Mouse (Mus musculus) layer of hippocampus, adult 8-10 months (tissue): ENCODE data around the gene Pam. TPM values are rescaled to one million over a fixed set of nuclear protein-coding genes. Genes with fewer than 3 reads are reported as not detected.
"Not testable (repeated sequence)": the region's sequence is repeated elsewhere in the genome, so short reads cannot be mapped to it uniquely, and the experiment has no call there.

Experiments
- DNase-seq, 2 experiments: peaks; one replicate each; pipeline ENCODE4 v3.0.0; 2022; ENCODE audit warnings: low spot score in 2 of 2
- total RNA-seq, 4 experiments: library from RNA; stranded (reverse); gene quantifications; 2 replicates each; pipeline ENCODE4 v1.2.4; 2022

Gene Pam
- total RNA-seq, 4 experiments from 2014 or later: 190 to 224 (median 205) TPM

GRCm38 (mm10) chr1:97976072-97976471, 119.4 kb downstream of the Pam start:
- DNase-seq: no peak

GRCm38 (mm10) chr1:97974968-97975367, 120.5 kb downstream of the Pam start:
- DNase-seq: no peak

- no peak for DNase-seq
Measured at GRCm38 (mm10) chr1:97969765-97970164, 125.7 kb downstream of the Pam start.

- no peak for DNase-seq
Measured at GRCm38 (mm10) chr1:97963711-97964110, 131.7 kb downstream of the Pam start.

- DNase-seq: no peak
Measured at GRCm38 (mm10) chr1:97962134-97962533, 133.3 kb downstream of the Pam start.

- no peak for DNase-seq
Measured at GRCm38 (mm10) chr1:97960681-97961080, 134.8 kb downstream of the Pam start.

GRCm38 (mm10) chr1:97960124-97960523, 135.3 kb downstream of the Pam start:
- DNase-seq: no peak

GRCm38 (mm10) chr1:97958759-97959158, 136.7 kb downstream of the Pam start:
- DNase-seq: no peak

GRCm38 (mm10) chr1:97949258-97949657, 146.2 kb downstream of the Pam start:
- DNase-seq: not testable (repeated sequence)

GRCm38 (mm10) chr1:97947100-97947499, 148.3 kb downstream of the Pam start:
- DNase-seq: no peak

GRCm38 (mm10) chr1:97943908-97944608, 151.4 kb downstream of the Pam start:
- no peak for DNase-seq

GRCm38 (mm10) chr1:97943402-97943801, 152.0 kb downstream of the Pam start:
- no peak for DNase-seq

GRCm38 (mm10) chr1:97942966-97943365, 152.5 kb downstream of the Pam start:
- DNase-seq: no peak

GRCm38 (mm10) chr1:97938586-97938985, 156.9 kb downstream of the Pam start:
- no peak for DNase-seq

GRCm38 (mm10) chr1:97938053-97938452, 157.4 kb downstream of the Pam start:
- no peak for DNase-seq

- no peak for DNase-seq
Measured at GRCm38 (mm10) chr1:97934940-97935339, 160.5 kb downstream of the Pam start.

- no peak for DNase-seq
Measured at GRCm38 (mm10) chr1:97931220-97931619, 164.2 kb downstream of the Pam start.

GRCm38 (mm10) chr1:97929415-97930028, 165.9 kb downstream of the Pam start:
- no peak for DNase-seq

- no peak for DNase-seq
Measured at GRCm38 (mm10) chr1:97926789-97927188, 168.7 kb downstream of the Pam start.

GRCm38 (mm10) chr1:97926017-97926540, 169.4 kb downstream of the Pam start:
- no peak for DNase-seq

- DNase-seq: no peak
Measured at GRCm38 (mm10) chr1:97922395-97922794, 173.1 kb downstream of the Pam start.

- DNase-seq: no peak
Measured at GRCm38 (mm10) chr1:97921886-97922285, 173.6 kb downstream of the Pam start.

GRCm38 (mm10) chr1:97918495-97918894, 177.0 kb downstream of the Pam start:
- no peak for DNase-seq
